Mouse (Mus musculus) liver, embryonic 16.5 days (tissue): ENCODE data around the gene Gm7029. TPM values are rescaled to one million over a fixed set of nuclear protein-coding genes. Genes with fewer than 3 reads are reported as not detected.
"Not testable (repeated sequence)": the region's sequence is repeated elsewhere in the genome, so short reads cannot be mapped to it uniquely, and the experiment has no call there.

ENCODE experiments used
- ATAC-seq: fragments of 200-750 bp; cut with Nextera tagmentation; 2 replicates; pipeline ENCODE4 v1.8.0; 2017; ENCODE audit warnings: low read depth, mild to moderate bottlenecking, moderate number of reproducible peaks, moderate library complexity
- H3K27ac ChIP-seq: fragments of 300-500 bp; sonication (generic); 2 replicates; pipeline ENCODE4 v1.5.1; 2014; ENCODE audit warnings: mild to moderate bottlenecking, low read length
- H3K27me3 ChIP-seq: fragments of 300-500 bp; sonication (generic); 2 replicates; pipeline ENCODE4 v1.6.1; 2014; ENCODE audit warnings: low read depth, low read length, mixed read lengths; ENCODE audit not compliant: control insufficient read depth, insufficient read depth
- H3K36me3 ChIP-seq: fragments of 300-500 bp; sonication (generic); 2 replicates; pipeline ENCODE4 v1.6.1; 2014; ENCODE audit warnings: mild to moderate bottlenecking; ENCODE audit not compliant: control insufficient read depth, insufficient read depth
- H3K4me1 ChIP-seq: fragments of 300-500 bp; sonication (generic); 2 replicates; pipeline ENCODE4 v1.6.1; 2014; ENCODE audit warnings: low read depth, low read length, mixed read lengths; ENCODE audit not compliant: control insufficient read depth
- H3K4me2 ChIP-seq: fragments of 300-500 bp; sonication (generic); 2 replicates; pipeline ENCODE4 v1.6.1; 2014; ENCODE audit warnings: low read depth, low read length, mixed read lengths
- H3K4me3 ChIP-seq: fragments of 300-500 bp; sonication (generic); 2 replicates; pipeline ENCODE4 v1.5.1; 2014; ENCODE audit warnings: low read depth, mild to moderate bottlenecking, low read length
- H3K9ac ChIP-seq: fragments of 300-500 bp; sonication (generic); 2 replicates; pipeline ENCODE4 v1.6.1; 2014; ENCODE audit warnings: low read depth, low read length
- H3K9me3 ChIP-seq: fragments of 300-500 bp; sonication (generic); replicated peaks from 2 replicates; pipeline ENCODE4 v1.6.1; 2016; ENCODE audit warnings: low read length; ENCODE audit not compliant: control insufficient read depth
- WGBS: fragments of 180-500 bp; shearing (Covaris S2); extraction: QIAGEN DNeasy Blood & Tissue Kit; methylation state at CpG from one replicate; pipeline ENCODE4 v1.1.7; 2014; ENCODE audit not compliant: insufficient replicate concordance; 5-methylcytosine and 5-hydroxymethylcytosine counted together
- polyA plus RNA-seq: library from polyadenylated mRNA; unstranded; fragments of >200 nt; fragmentation: Nextera tagmentation; extraction: Ambion mirVana; gene quantifications from 2 replicates; pipeline ENCODE4 v1.2.1, GENCODE M21; 2015

The Gm7029 gene
- polyA plus RNA-seq, 1 experiment from 2014 or later, result not detected

DNA sequence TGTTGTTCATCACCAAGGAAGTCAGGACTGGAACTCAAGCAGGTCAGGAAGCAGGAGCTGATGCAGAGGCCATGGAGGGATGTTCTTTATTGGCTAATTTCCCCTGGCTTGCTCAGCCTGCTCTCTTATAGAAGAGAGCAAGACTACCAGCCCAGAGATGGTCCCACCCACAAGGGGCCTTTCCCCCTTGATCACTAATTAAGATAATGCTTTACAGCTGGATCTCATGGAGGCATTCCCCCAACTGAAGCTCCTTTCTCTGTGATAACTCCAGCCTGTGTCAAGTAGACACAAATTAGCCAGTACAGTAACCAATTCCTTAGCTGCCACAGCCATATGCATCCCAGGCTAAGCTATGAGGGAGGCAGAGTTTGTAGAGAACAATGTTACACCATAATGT, 14.6 kb downstream of the Gm7029 start:
- not testable (repeated sequence) for H3K9ac ChIP-seq, H3K27me3 ChIP-seq, H3K9me3 ChIP-seq, H3K27ac ChIP-seq, ATAC-seq
- Histone ChIP-seq H3K4me3 (peak overlapping the region; percentile 81), H3K36me3 (peaks cover 25% of the 10 kb centered on the region), H3K4me2 (peak overlapping the region; percentile 80), H3K4me1 (peaks cover 17% of the 10 kb centered on the region)

DNA sequence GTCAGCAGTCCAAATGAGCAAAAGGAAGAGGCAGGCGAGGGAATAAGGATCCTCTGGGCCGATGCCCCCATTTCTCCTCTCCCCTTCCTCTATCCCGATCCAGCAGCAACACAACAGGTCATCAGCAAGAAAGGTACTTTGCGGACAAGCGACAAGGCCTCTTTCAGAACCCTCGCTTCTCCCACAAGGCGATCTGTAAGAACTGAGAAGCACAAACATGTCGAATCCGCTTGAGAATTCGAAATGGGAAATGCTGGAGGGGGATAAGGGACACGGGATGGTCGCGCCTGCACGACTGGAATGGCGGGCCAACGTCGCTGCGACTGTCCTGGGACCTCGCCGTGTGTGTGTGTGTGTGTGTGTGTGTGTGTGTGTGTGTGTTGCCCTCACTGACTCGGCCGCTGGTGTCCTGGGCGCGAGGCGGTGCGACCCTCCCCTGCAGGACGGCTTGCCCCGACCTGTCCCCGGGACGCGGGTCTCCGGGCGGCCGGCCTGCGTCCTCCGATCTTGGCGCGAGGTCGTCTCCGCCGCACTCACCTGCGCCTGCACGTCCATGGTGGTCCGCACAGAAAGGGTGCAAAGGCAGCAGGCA, 16.4 kb downstream of the Gm7029 start:
- Histone ChIP-seq H3K4me2 (peak overlapping the region; percentile 80), H3K4me3 (peak overlapping the region; percentile 81), H3K27ac (peak overlapping the region; percentile 74), H3K36me3 (peaks cover 17% of the 10 kb centered on the region), H3K9ac (peak overlapping the region; percentile 85), H3K4me1 (peaks cover 17% of the 10 kb centered on the region)
- not testable (repeated sequence) for H3K9me3 ChIP-seq, ATAC-seq, H3K27me3 ChIP-seq
- WGBS, result under 1% methylated on average over 42 of the region's 44 CpGs

DNA sequence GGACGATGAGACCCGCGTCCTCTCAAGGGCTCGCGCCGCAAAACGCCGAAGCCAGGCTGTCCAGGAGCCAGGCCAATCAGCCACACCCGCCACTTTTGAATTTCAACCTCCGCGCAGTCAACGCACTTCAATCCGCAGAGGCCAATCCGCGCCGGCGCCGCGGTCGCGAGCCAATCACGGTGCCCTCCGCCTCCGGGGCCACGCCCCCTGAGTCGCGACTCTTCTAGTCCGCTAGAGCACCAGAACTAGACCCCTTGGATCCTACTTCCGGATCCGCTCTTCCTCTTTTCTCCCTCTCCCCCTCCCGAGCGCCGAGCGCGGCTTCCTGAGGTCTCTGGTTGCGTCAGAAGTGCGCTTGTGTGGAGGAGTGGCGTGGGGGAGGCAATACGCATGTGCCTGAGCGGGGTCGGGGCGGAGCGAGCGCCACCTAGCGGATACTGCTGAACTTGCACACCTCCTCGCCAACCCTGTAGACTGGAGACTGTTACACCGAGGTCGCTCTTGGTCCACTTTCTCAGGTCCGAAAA, 17.0 kb downstream of the Gm7029 start, which contains the start of gene Kifc1:
TSS of gene Kifc1 (minus strand) at position 129 of the 527 bp plus-strand sequence.
- peak within 1 kb of the TSS; percentile 87 for H3K27ac ChIP-seq
- peak; percentile 96 for ATAC-seq
- under 1% methylated on average over 49 of the region's 49 CpGs for WGBS

DNA sequence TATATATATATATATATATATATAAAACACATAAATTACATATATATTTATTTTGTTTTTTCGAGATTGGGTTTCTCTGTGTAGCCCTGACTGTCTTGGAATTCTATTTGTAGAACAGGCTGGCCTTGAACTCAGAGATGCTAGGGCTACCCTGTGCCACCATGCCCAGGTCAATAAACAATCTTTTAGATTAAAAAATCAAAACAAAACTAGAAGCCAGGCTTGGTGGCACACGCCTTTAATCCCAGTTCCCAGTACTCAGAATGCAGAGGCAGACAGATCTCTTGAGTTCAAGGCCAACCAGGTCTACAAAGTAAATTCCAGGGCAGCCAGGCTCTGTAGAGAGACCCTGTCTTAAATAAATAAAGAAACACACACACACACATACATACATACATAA, 17.7 kb downstream of the Gm7029 start:
- WGBS, result 55% methylated on average over 2 of the region's 2 CpGs
- Histone ChIP-seq H3K4me3 (no peak overlapping the region), H3K27ac (no peak overlapping the region), H3K27me3 (no peaks in the 10 kb centered on the region), H3K4me2 (no peak overlapping the region), H3K9ac (no peak overlapping the region), H3K4me1 (peaks cover 17% of the 10 kb centered on the region), H3K9me3 (no peaks in the 10 kb centered on the region), H3K36me3 (peaks cover 6% of the 10 kb centered on the region)
- no peak for ATAC-seq

More for the DNA sequence above, 17.0 kb downstream of the Gm7029 start, which contains the start of gene Kifc1:
- peak within 1 kb of the TSS; percentile 85 for H3K9ac ChIP-seq
- peak within 1 kb of the TSS; percentile 80 for H3K4me2 ChIP-seq
- peak within 1 kb of the TSS; percentile 81 for H3K4me3 ChIP-seq
- no peaks in the 10 kb centered on the region for H3K27me3 ChIP-seq
- H3K36me3 ChIP-seq, result peaks cover 14% of the 10 kb centered on the region
- H3K9me3 ChIP-seq, result no peaks in the 10 kb centered on the region
- peaks cover 17% of the 10 kb centered on the region for H3K4me1 ChIP-seq

DNA sequence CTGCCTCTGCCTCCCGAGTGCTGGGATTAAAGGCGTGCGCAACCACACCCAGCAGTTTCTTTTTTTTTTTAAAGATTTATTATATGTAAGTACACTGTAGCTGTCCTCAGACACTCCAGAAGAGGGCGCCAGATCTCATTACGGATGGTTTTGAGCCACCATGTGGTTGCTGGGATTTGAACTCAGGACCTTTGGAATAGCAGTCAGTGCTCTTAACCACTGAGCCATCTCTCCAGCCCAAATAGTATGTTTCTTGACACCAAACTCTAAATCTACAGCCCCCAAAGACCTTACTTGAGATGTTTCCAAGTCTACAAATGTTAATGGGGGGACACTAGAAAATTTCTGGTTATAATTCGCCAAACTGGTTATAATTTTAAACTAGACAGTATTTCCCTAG, 18.3 kb downstream of the Gm7029 start:
- ATAC-seq, H3K27ac ChIP-seq, H3K9me3 ChIP-seq, H3K4me3 ChIP-seq, H3K9ac ChIP-seq, H3K27me3 ChIP-seq, H3K4me2 ChIP-seq, H3K36me3 ChIP-seq: not testable (repeated sequence)
- peaks cover 17% of the 10 kb centered on the region for H3K4me1 ChIP-seq
- WGBS, result 62% methylated on average over 6 of the region's 6 CpGs

DNA sequence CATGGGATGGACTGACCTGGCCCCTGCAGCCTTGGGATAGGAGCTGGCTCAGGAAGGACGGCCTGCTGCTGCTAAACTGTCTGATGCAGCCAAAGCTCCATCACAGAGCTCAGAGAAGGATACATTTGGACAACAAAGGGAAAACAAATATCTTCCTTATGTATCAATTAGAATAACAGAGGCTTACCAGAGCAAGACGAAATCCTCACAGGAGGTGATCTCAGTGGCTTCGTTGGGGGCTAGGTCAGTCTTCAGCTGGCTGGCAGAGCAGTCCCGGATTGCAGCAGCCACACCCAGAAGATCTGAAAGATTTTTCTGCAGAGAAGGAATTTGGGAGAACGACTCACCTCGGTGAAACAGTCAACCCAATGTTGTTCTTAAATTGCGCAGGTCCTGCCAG, 18.8 kb downstream of the Gm7029 start:
- H3K27me3 ChIP-seq, result no peaks in the 10 kb centered on the region
- no peaks in the 10 kb centered on the region for H3K36me3 ChIP-seq
- no peak overlapping the region for H3K9ac ChIP-seq
- H3K4me1 ChIP-seq, result peaks cover 20% of the 10 kb centered on the region
- H3K4me3 ChIP-seq, result no peak overlapping the region
- 38% methylated on average over 7 of the region's 7 CpGs for WGBS
- no peak for ATAC-seq
- no peak overlapping the region for H3K4me2 ChIP-seq
- no peak overlapping the region for H3K27ac ChIP-seq
- no peaks in the 10 kb centered on the region for H3K9me3 ChIP-seq

DNA sequence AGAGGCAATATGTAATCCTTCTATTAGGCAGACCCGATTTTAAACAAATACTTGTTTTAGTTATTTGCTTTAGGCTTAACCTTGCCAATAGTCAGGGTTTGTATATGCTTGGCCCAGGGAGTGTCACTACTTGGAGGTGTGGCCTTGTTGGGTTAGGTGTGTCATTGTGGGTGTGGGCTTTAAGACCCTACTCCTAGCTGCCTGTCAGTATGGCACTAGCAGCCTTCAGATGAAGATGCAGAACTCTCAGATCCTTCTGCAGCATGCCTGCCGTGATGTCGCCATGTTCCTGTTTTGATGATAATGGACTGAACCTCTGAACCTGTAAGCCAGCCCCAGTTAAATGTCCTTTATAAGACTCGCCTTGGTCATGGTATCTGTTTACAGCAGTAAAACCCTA, 19.4 kb downstream of the Gm7029 start:
- H3K36me3 ChIP-seq, H3K27me3 ChIP-seq, H3K4me2 ChIP-seq, H3K27ac ChIP-seq, H3K4me3 ChIP-seq, ATAC-seq, H3K9ac ChIP-seq, H3K9me3 ChIP-seq: not testable (repeated sequence)
- WGBS, result 65% methylated on average over 4 of the region's 4 CpGs
- H3K4me1 ChIP-seq, result peaks cover 19% of the 10 kb centered on the region

DNA sequence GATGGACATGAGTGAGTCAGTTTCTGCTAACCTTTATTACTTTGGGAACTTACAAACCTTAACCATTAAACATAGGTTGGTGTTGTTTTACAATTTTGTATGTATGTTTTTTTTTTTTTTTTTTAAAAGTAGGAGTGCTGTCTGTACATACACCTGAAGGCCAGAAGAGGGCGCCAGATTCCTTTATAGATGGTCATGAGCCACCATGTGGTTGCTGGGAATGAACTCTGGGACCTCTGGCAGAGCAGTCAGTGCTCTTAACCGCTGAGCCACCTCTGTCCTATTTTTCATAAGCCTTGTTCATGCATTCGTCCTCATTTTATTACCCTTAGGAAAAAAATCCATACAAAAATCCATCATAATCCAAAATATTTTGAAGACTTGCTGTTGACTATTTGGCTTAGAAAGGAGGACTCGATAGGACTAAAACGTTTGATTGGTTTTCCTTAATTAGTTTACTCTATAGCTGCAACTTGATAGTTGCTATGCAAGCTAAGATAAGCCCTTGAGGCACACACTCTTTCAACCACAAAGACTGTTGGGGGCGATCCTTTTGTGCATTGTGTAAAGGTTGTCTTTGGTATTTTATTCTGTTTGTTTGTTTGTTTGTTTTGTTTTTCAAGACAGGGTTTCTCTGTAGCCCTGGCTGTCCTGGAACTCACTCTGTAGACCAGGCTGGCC, 23.6 kb downstream of the Gm7029 start:
- H3K4me3 ChIP-seq, result no peak overlapping the region
- 14% methylated on average over 6 of the region's 6 CpGs for WGBS
- H3K27me3 ChIP-seq, result no peaks in the 10 kb centered on the region
- ATAC-seq, result no peak
- H3K27ac ChIP-seq, result no peak overlapping the region; the same call in 1 of the 2 replicates
- no peaks in the 10 kb centered on the region for H3K9me3 ChIP-seq
- no peak overlapping the region for H3K9ac ChIP-seq
- H3K4me1 ChIP-seq, result peaks cover 37% of the 10 kb centered on the region
- H3K4me2 ChIP-seq, result no peak overlapping the region
- H3K36me3 ChIP-seq, result no peaks in the 10 kb centered on the region

DNA sequence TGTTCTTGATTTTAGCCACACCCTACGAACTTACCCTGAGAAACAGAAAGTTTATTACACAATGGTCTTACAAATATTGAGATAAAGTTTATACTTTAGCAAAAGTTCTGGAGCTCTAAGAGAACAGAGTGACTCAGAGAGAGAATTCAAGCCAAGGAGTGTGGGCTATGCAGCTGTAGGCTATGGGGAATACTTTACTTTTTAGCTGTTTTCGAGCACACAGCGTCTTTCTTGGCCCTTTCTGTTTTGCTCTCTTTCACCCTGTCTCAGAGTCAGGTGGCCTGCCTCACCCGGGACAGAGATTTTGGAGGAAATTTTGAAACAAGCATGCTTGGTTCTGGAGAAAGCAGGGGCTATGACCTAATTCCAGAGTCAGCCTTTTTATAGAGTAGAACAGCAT, 24.6 kb downstream of the Gm7029 start:
- H3K4me1 ChIP-seq, result peaks cover 46% of the 10 kb centered on the region
- H3K27ac ChIP-seq, result peak overlapping the region; percentile 50
- not testable (repeated sequence) for H3K9me3 ChIP-seq, H3K4me3 ChIP-seq, H3K4me2 ChIP-seq, ATAC-seq, H3K9ac ChIP-seq, H3K36me3 ChIP-seq, H3K27me3 ChIP-seq
- whole genome bisulfite sequencing, result 61% methylated on average over 4 of the region's 4 CpGs
